Mouse (Mus musculus) CH12.LX (cell line): ENCODE data around the gene Lrrc49. TPM values are rescaled to one million over a fixed set of nuclear protein-coding genes. Genes with fewer than 3 reads are reported as not detected.

Source experiments
- DNase-seq: peaks from one replicate; pipeline ENCODE4 v3.0.0-alpha.2; 2013; ENCODE audit errors: extremely low read depth
- H3K27ac ChIP-seq: 2 replicates; pipeline ENCODE4 v1.5.1; 2012; ENCODE audit warnings: low read depth, mild to moderate bottlenecking, control low read depth, moderate library complexity; ENCODE audit not compliant: insufficient read depth
- H3K27me3 ChIP-seq: replicated peaks from 2 replicates; pipeline ENCODE3; 2012; ENCODE audit warnings: inconsistent platforms
- H3K36me3 ChIP-seq, 2 experiments: replicated peaks in 1 of 2; 2 replicates each; pipeline versions ENCODE3 to v1.6.1; 2012; ENCODE audit warnings: inconsistent platforms in 1 of 2, low read length in 1 of 2, mild to moderate bottlenecking in 1 of 2, mixed read lengths in 1 of 2, moderate library complexity in 1 of 2; ENCODE audit not compliant: control insufficient read depth in 1 of 2, insufficient read depth in 1 of 2
- H3K4me1 ChIP-seq, 2 experiments: 2 replicates each; pipeline ENCODE4 v1.6.1; 2012; ENCODE audit warnings: inconsistent platforms in 1 of 2, moderate library complexity in 1 of 2; ENCODE audit not compliant: insufficient read depth in 2 of 2, control insufficient read depth in 1 of 2
- H3K4me2 ChIP-seq: 2 replicates; pipeline ENCODE4 v1.6.1; 2012; ENCODE audit warnings: low read depth, mild to moderate bottlenecking, control low read depth; ENCODE audit not compliant: poor library complexity, insufficient read depth, severe bottlenecking
- H3K4me3 ChIP-seq, 3 experiments: fragments of 150-350 bp in 1 of 3; sonication (generic) in 1 of 3; replicated peaks in 1 of 3; 2 replicates each; pipeline versions ENCODE3 to v1.5.1; 2011 to 2012; ENCODE audit warnings: low read depth in 2 of 3, low read length in 2 of 3, mild to moderate bottlenecking in 2 of 3, moderate library complexity in 2 of 3, control low read depth in 1 of 3, improper control_type of control experiment in 1 of 3, inconsistent platforms in 1 of 3, mixed read lengths in 1 of 3; ENCODE audit not compliant: poor library complexity in 1 of 3
- H3K79me2 ChIP-seq: replicated peaks from 2 replicates; pipeline ENCODE4 v1.6.1; 2012; ENCODE audit warnings: mild to moderate bottlenecking, moderate library complexity; ENCODE audit not compliant: control insufficient read depth, poor library complexity, insufficient read depth, severe bottlenecking; ENCODE audit errors: extremely low read depth
- H3K9ac ChIP-seq: 2 replicates; pipeline ENCODE4 v1.6.1; 2012; ENCODE audit warnings: low read depth, mild to moderate bottlenecking, control low read depth, moderate library complexity; ENCODE audit not compliant: insufficient read depth
- H3K9me3 ChIP-seq: replicated peaks from 2 replicates; pipeline ENCODE3; 2012; ENCODE audit warnings: low read length, inconsistent platforms, mixed read lengths
- CHD1 ChIP-seq: IDR thresholded peaks from 2 replicates; pipeline ENCODE4 v1.6.1; 2012; ENCODE audit warnings: low read depth, low read length, improper control_type of control experiment, inconsistent platforms
- CTCF ChIP-seq, 2 experiments: IDR thresholded peaks in 1 of 2; conservative IDR thresholded peaks in 1 of 2; 2 replicates each; pipeline ENCODE4 v1.5.1; 2011 to 2012; ENCODE audit warnings: low read depth in 2 of 2, low read length in 2 of 2, improper control_type of control experiment in 1 of 2, inconsistent platforms in 1 of 2, mild to moderate bottlenecking in 1 of 2, moderate library complexity in 1 of 2
- E2F4 ChIP-seq: IDR thresholded peaks from 2 replicates; pipeline ENCODE4 v1.6.1; 2011; ENCODE audit warnings: low read depth, low read length, improper control_type of control experiment; ENCODE audit not compliant: insufficient replicate concordance
- ELF1 ChIP-seq: IDR thresholded peaks from 2 replicates; pipeline ENCODE4 v1.6.1; 2014; ENCODE audit warnings: low read depth, mild to moderate bottlenecking, inconsistent platforms, low read length, improper control_type of control experiment
- EP300 ChIP-seq: IDR thresholded peaks from 2 replicates; pipeline ENCODE4 v1.6.1; 2011; ENCODE audit warnings: low read length, improper control_type of control experiment
- ETS1 ChIP-seq: conservative IDR thresholded peaks from 2 replicates; pipeline ENCODE4 v1.6.1; 2012; ENCODE audit warnings: low read depth, mild to moderate bottlenecking, inconsistent platforms, low read length, improper control_type of control experiment, moderate library complexity
- MAX ChIP-seq: IDR thresholded peaks from 2 replicates; pipeline ENCODE4 v1.6.1; 2011; ENCODE audit warnings: low read length, improper control_type of control experiment
- MEF2A ChIP-seq: IDR thresholded peaks from 2 replicates; pipeline ENCODE4 v1.6.1; 2014; ENCODE audit warnings: low read depth, mild to moderate bottlenecking, inconsistent platforms, low read length, improper control_type of control experiment, borderline replicate concordance
- MYC ChIP-seq: IDR thresholded peaks from 2 replicates; pipeline ENCODE4 v1.6.1; 2011; ENCODE audit warnings: low read depth, mild to moderate bottlenecking, improper control_type of control experiment, low read length
- PAX5 ChIP-seq: IDR thresholded peaks from 2 replicates; pipeline ENCODE4 v1.6.1; 2012; ENCODE audit warnings: low read length, inconsistent platforms, mixed read lengths
- SIN3A ChIP-seq: IDR thresholded peaks from 2 replicates; pipeline ENCODE4 v1.6.1; 2012; ENCODE audit warnings: low read length, improper control_type of control experiment, inconsistent platforms
- SMC3 ChIP-seq: IDR thresholded peaks from 2 replicates; pipeline ENCODE4 v1.6.1; 2011; ENCODE audit warnings: low read depth, low read length, improper control_type of control experiment
- TBP ChIP-seq: conservative IDR thresholded peaks from 2 replicates; pipeline ENCODE4 v1.6.1; 2011; ENCODE audit warnings: low read depth, low read length, improper control_type of control experiment
- USF2 ChIP-seq: conservative IDR thresholded peaks from 2 replicates; pipeline ENCODE4 v1.6.1; 2011; ENCODE audit warnings: low read depth, low read length, improper control_type of control experiment
- ZKSCAN1 ChIP-seq: IDR thresholded peaks from 2 replicates; pipeline ENCODE4 v1.6.1; 2012; ENCODE audit warnings: low read depth, inconsistent platforms, low read length, improper control_type of control experiment, borderline replicate concordance
- dilution Hi-C: fragments of 300-500 bp; cut with MboI; formaldehyde crosslinking; loops from 2 replicates; pipeline ENCODE4 v1.14.3; 2020; ENCODE audit warnings: low sequenced_read_pairs; ENCODE audit not compliant: extremely low pct_unique_long_range_greater_than_20kb, extremely low pct_ligation_motif_present
- in situ Hi-C: fragments of 300-500 bp; cut with MboI; formaldehyde crosslinking; loops from 3 replicates; pipeline ENCODE4 v1.14.3; 2019; ENCODE audit warnings: low sequenced_read_pairs, low pct_ligation_motif_present, low pct_unique_long_range_greater_than_20kb, mixed read lengths
- polyA plus RNA-seq: library from polyadenylated mRNA; unstranded; fragments of >175 nt; gene quantifications from 2 replicates; pipeline ENCODE4 v1.2.1, GENCODE M21; 2012; ENCODE audit warnings: low read depth; ENCODE audit not compliant: insufficient read length
- total RNA-seq, 2 experiments: library from RNA; depleted of rRNA; stranded (reverse); fragments of 300-350 nt in 1 of 2; fragments of >200 nt in 1 of 2; gene quantifications; 2 replicates each; pipeline ENCODE4 v1.2.3; 2012 to 2014

Gene Lrrc49
- total and polyA plus RNA-seq, 3 experiments: 3.1 to 6.6 (median 6.2) TPM

DNA sequence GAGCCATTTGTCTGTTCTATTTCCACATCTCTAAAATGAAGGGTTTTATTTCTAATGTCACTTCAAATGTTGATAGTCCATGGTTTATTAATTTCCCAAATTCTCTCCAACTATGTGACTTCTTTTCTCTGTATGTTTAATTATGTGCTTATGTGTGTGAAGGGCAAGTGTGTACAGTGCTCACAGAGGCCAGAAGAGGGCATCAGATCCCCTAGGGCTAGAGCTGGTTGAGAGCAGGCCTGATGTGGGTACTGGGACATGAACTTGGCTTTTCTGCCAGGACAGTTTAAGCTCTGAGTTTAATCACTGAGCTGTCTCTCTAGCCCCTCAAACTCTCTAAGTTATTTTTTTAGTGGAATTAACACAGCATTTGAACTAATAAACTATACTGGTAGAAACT, 13.2 kb downstream of the Lrrc49 start:
- Histone ChIP-seq H3K9me3 (no peaks in the 10 kb centered on the region), H3K4me3 (no peak overlapping the region), H3K9ac (no peak overlapping the region), H3K36me3 (peaks cover 0 to 34% of the 10 kb centered on the region in 2 experiments), H3K4me2 (no peak overlapping the region), H3K4me1 (no peaks in the 10 kb centered on the region), H3K27ac (no peak overlapping the region), H3K79me2 (no peaks in the 10 kb centered on the region), H3K27me3 (no peaks in the 10 kb centered on the region)
- in situ Hi-C loops (no loop called here), dilution Hi-C loops (no loop called here)
- TF ChIP-seq CHD1 (no peak), MAX (no peak), ZKSCAN1 (no peak), EP300 (no peak), CTCF (conservative IDR thresholded peaks at IDR 0.05 in 1 of 2, IDR thresholded peaks at IDR 0.05 in 1 of 2; ENCODE audit: low read depth in 2 of 2, low read length in 2 of 2) (peak in 1 of 2 experiments; percentile 31; a peak in 2 of 4 replicates), PAX5 (no peak)
- peak; percentile 9 for DNase-seq

DNA sequence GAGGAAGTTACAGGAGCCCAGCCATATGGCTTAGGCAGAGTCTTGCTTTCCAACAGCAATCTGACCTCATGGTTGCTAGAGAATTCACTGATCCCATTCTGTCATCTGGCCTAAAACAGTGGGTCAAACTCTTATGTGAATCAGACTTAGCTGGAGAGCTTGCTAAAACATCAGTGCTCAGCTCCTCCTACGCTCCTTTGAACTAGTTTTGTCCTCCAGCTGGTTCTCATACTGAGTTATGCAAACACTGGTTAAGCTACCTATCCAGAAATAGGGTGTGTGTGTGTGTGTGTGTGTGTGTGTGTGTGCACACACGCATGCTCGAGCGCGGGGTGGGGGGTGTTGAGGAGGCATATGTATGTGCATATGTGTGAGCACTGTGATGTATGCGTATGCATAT, 15.4 kb downstream of the Lrrc49 start:
- H3K27me3 ChIP-seq: no peaks in the 10 kb centered on the region
- H3K36me3 ChIP-seq: peaks cover 0 to 27% of the 10 kb centered on the region in 2 experiments
- no peak overlapping the region for H3K4me3 ChIP-seq
- DNase-seq: no peak
- dilution Hi-C loops (no loop called here), in situ Hi-C loops (no loop called here)
- no peak for TF ChIP-seq ETS1
- H3K4me1 ChIP-seq: no peaks in the 10 kb centered on the region
- H3K9me3 ChIP-seq: no peaks in the 10 kb centered on the region
- H3K4me2 ChIP-seq: no peak overlapping the region
- no peak overlapping the region for H3K27ac ChIP-seq
- no peak overlapping the region for H3K9ac ChIP-seq
- H3K79me2 ChIP-seq: no peaks in the 10 kb centered on the region

DNA sequence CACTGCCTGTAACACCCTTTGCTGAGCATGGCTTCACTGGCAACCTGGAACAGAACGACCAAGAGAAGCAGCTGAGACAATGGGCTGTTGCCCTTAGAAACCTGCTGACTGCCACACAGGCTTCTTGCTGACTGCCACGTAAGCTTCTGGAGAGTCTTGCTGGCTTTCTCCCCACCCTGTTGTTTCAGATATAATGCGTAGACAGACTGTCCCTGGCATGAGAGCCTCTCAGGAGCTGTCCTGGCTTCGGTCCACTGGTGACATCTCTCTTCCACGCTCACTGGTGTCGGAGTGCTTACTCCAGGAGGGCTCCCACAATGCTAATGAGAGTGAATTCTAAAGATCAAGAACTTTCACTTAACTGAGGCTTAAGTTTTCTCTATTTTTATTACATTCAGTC, 19.1 kb downstream of the Lrrc49 start:
- Histone ChIP-seq H3K27me3 (no peaks in the 10 kb centered on the region), H3K36me3 (peaks cover 0 to 22% of the 10 kb centered on the region in 2 experiments), H3K4me2 (no peak overlapping the region), H3K9ac (no peak overlapping the region), H3K9me3 (no peaks in the 10 kb centered on the region), H3K4me1 (no peaks in the 10 kb centered on the region), H3K4me3 (no peak overlapping the region), H3K27ac (no peak overlapping the region), H3K79me2 (no peaks in the 10 kb centered on the region)
- DNase-seq: no peak
- in situ Hi-C loops (no loop called here), dilution Hi-C loops (no loop called here)
- TF ChIP-seq USF2 (no peak), MYC (no peak), MAX (no peak), TBP (no peak), ZKSCAN1 (no peak), ELF1 (no peak), PAX5 (no peak), MEF2A (no peak), EP300 (no peak), SMC3 (no peak), SIN3A (no peak), E2F4 (no peak), CHD1 (no peak), ETS1 (no peak)
